Mouse (Mus musculus): ENCODE data around the gene Crim1. TPM values are rescaled to one million over a fixed set of nuclear protein-coding genes. Genes with fewer than 3 reads are reported as not detected.

The Crim1 gene
- total RNA-seq, 2 experiments from 2014 or later, result 32.7 to 33.3 TPM

DNA sequence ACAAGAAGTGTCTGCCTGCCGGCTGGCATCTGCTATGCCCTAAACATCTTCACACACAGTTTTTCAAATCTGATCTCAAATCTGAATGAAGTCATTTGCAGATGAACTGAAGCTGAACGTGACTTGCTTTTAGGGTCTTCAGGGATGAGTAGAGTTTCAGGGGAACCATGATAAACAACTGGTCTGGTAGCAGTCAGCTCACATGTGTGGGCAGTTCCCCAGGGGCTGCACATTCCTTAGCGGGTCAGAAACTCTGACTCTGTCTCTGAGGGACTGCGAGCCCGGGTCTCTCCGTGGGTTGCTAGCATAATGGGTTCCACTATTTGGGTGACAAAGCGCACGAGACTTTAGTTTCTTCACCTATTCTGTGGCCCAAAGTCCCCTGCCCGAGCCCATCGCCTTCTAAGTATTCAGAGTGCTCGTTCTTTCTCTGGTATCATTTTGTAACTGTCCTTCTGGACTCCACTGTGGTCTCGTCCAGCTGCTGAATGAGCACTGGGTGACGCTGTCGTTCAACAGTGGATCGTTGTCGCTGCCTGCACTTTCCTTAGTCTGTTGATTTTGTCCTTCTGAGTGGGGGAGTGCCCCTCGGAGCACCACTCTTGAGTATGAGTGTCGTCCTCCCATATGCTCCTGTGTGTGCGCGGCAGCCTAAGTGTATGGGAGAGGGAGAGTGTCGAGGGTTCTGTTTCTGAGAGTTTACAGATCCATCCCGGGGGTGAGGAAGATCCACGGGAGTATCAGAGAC lies 164.7 kb downstream of the Crim1 start:
- DNase-seq (ENCODE audit: low spot score in 2 of 2), result no peak

DNA sequence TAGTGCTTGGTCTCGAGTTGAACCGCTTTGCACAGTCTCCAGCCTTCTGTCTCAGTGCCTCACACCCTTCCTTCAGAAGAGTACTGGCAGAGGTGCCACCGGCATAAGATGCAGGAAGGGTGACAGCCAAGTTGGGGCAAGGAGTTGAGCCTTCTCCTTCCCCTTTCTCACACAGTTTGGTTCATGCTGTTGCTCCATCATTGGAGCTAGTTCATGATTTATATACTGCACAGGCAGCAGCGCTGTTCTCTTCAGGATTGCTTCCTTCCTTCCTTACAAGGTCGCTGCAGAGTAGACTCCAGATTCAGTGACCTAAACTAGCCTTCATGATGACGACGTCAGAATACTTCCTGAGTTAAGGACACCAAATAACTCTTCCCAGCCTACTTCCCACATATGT lies 166.0 kb downstream of the Crim1 start:
- no peak for DNase-seq (ENCODE audit: low spot score in 2 of 2)

DNA sequence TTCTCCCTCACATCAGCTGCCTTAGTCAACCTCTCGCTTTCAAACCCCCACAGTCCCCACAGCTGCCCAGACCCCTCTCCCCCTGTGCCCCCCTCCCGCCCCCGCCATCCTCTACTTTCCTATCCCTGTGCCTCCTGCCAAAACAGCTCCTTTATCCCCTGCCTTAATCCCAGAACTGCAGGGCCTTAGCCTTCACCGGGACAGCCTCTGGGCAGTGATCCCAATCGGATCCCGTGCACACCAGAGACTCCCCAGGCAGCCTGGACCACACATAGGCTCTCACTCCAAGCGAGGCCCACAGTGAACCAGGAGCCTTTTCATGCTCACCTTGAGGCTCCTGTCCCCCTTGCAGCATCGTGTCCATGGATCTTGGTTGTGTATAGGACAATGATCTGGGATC lies 168.4 kb downstream of the Crim1 start:
- no peak for DNase-seq (ENCODE audit: low spot score in 2 of 2)

DNA sequence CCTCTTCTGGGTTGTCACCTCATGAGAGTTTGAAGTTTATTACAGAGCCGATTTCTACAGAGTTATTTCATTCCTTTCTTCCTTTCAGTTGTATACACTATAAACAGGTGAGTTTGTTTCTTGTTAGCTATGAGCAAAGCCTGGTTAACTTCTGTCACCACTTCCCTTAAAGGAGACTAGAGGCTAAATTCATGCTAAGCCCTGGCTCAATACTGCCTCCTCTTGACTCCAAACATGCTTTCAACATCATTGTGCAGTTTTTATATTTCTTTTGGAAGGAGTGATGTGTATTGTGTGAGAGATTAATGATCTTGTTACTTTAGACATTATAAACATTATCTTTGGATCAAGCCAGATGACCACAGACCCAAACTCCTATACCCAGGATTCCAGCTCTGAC lies 170.4 kb downstream of the Crim1 start:
- no peak for DNase-seq (ENCODE audit: low spot score in 2 of 2)

DNA sequence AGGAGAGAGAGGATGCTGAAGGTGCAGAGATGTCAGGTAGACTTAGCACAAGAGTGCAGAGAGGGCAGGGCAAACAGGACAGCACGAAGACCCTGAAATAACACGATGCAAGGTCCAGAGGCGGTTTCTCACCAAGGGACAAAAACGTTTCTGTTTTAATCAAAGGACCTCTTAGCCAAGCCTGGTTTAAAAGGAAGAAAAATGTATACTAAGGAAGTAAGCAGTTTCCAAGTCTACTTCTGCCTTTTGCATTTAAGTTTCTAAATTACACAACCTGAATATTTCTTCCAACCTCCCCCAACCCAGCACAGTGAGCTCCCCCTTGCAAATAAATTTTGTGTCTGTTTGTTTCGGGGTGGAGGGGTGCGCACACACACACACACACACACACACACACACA lies 173.1 kb downstream of the Crim1 start:
- DNase-seq (ENCODE audit: low spot score in 2 of 2), result no peak

DNA sequence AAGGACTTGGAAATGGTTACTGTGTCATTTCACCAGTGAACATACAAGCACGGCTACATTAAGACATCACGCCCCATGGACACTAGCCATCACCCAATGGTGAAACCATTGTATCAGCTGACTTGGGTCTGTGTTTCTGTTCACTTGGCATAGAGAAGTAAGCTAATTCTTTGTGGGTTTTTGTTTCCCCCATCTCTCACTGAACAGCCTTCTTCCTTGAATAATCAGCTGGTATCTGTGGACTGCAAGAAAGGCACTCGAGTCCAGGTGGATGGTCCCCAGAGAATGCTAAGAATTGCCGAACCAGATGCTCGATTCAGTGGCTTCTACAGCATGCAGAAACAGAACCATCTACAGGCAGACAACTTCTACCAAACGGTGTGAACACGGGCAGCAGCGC lies 173.8 kb downstream of the Crim1 start:
- DNase-seq (ENCODE audit: low spot score in 2 of 2), result no peak

DNA sequence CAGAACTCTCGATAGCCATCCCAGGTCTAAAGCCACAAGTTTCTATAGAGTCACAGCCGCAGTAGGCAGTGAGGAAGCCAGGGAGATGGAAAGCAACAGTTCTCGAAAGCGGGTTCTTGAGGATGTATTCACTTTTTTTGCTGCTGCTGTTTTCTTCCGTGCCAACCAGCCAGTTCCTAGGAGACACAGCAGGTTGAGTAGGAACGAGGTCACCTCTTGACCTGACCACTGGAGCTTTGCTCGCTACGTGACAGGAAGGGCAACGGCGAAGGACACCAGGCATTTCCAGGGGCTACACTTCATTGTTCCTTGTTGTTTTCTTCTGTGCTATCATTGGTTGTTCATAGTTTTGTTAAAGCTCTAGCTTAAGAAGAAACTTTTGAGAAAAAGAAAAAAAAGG lies 174.7 kb downstream of the Crim1 start:
- DNase-seq (ENCODE audit: low spot score in 2 of 2), result peak in 1 of 2 experiments; percentile 5

DNA sequence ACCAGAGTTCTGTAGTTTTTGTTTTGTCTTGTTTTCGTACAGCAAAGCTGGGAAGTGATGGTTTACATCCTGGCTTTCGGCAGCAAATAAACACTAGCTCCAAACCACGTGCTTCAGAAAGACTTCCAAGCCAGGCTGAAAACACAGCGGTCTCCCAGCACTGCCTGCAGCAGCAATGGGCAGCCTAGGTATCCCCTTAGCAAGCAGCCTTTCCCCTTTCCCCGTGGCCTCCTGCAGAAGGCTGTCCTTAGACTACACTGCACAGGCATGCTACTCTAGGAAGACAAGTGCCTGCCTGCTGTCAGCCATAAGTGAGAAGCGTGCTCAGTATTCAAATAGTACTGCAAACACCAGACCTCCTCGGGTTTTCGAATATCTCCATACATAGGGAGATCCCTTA lies 176.5 kb downstream of the Crim1 start:
- DNase-seq (ENCODE audit: low spot score in 2 of 2), result peak in 1 of 2 experiments; percentile 8

DNA sequence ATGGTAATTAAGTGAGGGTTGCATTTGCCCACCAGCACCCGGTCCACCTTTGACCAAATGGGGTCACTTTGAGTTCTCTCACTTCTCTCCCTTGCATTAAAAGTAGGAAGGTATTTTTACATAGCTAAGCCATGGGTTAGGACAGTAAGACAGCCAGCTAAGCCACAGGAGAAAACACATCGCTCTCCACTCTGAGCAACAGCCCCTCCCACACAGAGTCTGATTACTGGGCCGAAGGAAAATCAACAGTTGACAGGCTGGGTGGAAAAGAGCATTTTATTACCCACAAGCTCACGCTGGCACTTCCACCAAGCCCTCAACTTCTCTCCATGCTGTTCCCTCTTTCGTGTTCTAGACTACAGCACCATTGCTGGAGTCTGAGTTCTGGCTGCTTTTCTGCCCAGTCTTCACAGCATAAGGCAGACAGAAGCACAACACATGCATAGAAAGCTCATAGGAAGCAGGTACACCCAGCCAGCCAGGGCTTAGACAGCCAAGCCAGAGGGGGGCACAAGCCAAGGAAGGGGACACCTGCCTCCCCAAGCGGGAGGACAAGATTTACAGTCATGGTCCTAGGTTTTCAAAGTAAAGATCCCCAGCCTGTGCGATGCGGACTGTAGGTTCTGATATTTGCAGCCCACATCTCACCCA lies 179.2 kb downstream of the Crim1 start:
- peak in 1 of 2 experiments; percentile 9 for DNase-seq (ENCODE audit: low spot score in 2 of 2)

DNA sequence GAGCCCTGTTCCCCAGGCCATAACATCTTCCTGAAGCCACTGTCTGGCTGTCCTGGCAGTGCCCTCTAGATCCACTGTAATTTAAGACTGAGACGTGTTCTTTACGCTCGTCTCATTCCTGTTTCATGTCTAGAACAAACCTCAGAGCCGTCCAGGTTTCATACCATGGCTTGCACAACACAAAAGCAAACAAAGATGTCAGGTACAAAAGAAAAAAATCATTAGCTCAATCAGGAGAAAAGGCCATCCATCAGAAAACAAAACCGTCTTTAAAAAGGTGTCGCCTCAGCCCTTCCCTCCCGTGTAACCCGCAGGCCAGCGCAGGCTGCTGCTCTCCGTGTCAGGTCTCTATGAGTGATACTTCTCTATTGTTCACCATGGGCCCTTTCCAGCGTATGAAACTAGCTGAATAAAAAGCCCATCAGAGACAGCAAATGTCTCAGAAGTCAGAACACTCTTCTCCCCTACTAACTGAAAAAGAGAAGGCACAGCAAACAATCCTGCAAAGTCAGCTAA lies 179.7 kb downstream of the Crim1 start:
- DNase-seq (ENCODE audit: low spot score in 2 of 2), result peak in 1 of 2 experiments; percentile 9

DNA sequence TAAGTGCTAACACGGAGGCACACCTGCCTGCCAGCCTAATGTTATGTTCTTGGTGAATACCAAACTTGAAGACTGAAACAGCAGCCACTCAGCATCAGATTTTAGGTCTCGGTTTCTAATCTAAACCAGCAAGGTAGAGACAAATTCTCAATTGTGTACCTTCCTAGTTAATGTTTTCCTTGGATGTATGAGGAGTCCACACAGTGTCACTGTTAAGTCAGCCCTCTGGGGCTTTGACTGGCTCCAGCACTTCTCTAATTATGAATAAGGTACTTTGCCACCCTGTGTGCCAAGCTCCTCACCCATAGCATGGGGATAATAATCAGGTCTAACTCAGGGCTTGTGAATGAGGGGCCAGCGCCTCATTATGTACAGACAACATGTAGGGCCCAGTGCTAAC lies 182.3 kb downstream of the Crim1 start:
- DNase-seq (ENCODE audit: low spot score in 2 of 2), result peak in 1 of 2 experiments; percentile 3

DNA sequence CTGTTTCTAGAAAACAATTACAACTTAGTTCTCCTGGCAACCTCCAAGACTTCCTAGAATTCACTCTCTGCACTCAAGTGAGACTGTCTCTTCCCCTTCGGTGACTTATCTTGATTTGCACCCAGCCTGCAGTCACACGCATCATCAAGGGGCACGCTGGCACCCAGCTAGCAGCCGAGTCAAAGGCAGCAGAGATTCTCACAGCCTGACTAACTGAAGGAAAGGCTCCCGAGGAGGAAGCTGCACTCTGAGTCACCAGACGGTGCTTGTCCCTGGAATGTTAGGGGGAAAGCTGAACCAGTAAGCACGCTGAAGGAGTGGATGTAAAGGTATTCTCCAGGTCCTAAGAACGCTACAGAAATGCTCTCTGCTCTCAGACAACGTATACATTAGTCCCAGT lies 187.6 kb downstream of the Crim1 start:
- peak in 1 of 2 experiments; percentile 16 for DNase-seq (ENCODE audit: low spot score in 2 of 2)

DNA sequence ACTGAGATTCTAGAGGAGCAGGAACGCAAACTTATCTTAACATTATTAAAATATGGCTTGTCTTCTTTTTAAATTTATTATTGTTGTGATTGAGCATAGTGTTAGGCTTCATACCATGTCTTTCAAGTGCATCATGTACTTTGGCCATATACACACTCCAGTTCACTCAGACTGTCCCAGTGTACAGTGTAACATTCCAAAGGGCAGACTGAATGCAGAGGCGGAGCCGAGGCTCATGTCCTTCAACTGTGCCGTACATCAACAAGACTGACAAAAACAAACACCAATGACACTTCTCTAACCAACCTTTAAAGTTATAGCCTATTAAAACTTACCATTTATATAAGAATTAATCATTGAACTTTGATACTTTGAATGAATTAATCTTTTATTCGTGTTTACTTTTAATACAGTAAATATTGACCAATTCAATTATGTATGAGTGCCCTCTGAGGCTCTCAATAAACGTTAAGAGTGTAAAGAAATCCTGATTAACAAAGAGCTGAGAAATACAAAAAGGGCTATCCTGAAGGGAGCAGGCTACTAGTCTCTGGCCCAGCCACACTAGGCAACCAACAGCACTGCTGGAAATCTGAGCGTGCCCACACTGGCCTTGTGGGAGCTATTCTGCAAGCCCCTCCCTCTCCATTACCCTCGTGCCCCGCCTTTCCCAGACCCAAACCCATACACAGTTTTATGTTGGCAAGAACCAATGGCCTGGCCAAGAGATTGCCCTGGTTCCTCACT lies 188.2 kb downstream of the Crim1 start:
- peak in 1 of 2 experiments; percentile 14 for DNase-seq (ENCODE audit: low spot score in 2 of 2)

DNA sequence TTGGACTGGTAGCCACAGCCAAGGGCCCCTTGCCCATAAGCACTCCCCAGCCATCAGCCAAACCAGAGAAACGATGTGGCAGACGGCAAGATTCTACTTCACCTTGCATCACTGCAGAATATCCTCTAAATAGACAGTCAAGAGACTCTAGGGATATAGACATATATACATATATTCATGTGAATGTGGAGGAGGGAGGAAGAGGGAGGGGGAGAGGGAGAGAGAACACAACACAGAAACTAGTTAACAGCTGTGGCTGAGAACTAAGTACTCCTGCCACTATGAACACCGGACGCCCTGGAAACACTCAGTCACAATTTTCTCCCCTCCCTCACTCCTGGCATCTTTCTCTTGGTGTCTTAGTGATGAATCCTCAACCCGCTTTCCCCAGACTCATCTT lies 189.5 kb downstream of the Crim1 start:
- no peak for DNase-seq (ENCODE audit: low spot score in 2 of 2)

DNA sequence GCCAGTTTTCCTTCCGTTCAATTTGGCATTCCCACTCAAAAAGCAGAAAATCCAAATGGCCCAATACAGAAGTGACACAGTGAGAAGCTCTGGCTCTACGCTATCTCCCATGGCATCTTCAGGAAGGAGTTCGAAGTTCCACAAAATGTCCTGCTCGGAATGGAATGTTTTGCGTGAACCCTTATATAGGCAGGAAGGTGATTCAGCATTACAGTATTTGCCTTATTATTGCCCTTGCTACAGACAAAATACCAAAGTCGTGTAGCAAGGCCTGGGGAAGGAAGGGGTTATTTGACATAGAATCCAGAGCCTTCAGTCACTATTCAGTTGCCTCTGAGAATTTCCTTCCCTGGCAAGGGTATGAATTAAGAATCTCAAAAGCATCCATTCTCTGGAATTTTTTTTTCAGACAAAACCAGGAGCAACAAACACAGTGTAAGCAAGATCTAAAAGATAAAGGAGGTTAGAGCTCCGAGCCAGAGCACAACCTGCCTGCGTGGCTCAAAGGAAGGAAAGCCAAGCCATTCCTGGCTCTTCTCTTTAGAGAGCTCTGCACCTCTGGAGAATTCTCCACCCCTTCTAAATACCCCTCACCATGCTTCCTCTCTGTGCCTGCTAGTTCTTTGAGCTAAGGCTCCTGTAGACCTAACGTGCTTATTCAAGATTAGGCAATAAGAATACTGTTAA lies 192.5 kb downstream of the Crim1 start:
- DNase-seq (ENCODE audit: low spot score in 2 of 2), result peak in 1 of 2 experiments; percentile 11

DNA sequence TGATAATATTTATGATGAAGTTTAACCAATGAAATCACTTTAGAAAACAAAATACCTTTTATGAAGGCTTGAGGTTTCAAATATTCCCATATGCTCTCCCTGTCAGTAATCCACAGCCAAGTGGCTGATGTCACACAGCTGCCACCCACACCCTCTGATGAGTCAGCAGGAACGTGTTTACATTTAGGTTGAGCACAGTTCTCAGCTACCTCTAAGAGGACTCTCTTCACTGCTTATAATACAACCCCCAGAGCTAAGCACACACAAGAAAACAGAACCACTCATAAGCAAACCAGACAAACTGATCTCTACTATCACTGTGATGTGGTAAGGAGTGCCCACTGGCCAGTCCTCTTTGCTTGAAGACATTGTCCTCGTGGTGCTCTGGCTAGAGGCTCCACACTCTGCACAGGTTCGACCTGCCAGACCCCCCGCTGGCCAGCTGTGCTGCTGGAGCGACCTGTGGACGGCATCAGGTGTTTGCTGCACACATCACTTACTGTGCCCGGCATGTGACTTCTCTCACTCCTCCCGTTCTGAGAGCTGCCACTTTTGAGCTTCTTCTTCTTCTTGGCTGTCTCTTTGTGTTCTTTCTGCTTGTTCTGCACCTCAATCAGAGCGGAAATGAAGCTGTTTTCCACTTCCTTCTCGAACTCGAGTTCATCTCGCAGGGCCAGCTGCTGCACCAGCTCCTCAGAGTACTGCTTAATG lies 200.2 kb downstream of the Crim1 start:
- no peak for DNase-seq (ENCODE audit: low spot score in 2 of 2)

DNA sequence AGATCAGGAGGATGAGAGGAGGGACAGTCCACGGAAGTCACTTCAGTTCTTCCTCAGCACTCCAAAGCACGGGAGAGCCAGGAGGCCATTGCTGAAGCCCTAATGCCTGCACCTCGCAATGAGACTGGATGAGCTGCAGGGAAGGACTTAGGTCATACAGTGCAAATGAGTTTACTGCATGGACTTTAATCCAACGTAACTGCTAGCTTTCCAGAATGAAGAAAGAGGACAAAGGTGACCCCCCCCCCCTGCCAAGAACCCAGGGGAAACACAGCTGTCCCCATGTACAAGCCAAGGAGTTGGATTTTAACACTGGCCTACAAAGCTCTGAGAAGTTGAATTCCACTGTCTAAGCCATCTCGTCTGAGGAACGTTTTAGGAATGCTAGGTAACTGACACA lies 201.3 kb downstream of the Crim1 start:
- no peak for DNase-seq (ENCODE audit: low spot score in 2 of 2)

DNA sequence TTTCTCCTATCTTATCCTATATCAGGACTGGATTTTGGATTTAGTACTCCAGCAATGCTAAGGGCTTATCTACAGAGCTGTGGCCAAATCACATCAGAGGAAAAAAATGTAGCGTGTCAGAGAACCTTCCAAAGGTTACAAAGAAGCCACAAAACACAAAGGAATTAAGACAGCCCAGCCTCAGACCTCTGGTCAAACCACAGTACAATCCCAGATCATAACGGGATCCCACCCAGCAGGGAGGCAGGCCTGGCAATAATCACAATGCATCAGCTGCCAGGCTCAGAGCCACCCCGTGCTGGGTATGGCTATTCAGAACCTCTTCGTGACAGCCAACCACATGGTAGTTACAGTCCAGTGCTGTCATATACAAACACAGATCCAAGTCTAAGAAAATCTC lies 201.7 kb downstream of the Crim1 start:
- DNase-seq (ENCODE audit: low spot score in 2 of 2), result no peak

DNA sequence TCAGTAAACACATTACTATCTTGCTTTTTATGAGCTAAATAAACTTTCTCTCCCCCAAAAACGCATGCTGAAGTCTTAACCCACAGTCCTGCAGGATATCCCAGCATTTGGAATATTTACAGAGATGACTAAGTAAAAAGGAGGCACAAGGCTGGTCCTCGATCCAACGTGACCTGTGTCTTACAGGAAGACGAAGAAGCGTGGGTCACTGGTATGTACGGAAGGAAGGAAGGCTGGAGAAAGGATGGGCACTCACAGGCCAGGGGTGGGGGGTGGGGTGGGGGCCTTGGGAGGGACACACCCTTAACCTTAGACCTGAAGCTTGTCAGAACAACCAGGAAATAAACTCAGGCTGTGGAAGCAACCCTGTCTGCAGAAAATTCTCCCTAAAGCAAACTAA lies 202.1 kb downstream of the Crim1 start:
- DNase-seq (ENCODE audit: low spot score in 2 of 2), result no peak

DNA sequence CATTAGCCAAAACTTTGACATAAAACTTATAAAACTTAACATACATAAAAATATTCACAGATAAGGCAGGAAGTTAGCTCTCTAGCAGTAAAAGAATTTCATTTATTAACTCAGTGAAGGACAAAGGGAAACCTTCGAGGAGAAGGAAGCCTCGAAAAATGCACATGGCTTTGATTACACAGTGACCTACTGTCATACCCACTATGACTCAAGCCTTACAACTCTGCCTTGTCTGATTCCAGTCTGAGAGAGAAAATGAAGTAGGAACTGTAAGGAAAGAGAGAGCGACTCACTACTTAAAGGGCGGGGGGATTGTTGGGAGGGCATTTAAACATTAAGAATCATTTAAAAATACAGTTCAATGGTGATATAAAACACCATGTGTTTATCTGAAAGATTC lies 203.2 kb downstream of the Crim1 start:
- DNase-seq (ENCODE audit: low spot score in 2 of 2), result no peak

DNA sequence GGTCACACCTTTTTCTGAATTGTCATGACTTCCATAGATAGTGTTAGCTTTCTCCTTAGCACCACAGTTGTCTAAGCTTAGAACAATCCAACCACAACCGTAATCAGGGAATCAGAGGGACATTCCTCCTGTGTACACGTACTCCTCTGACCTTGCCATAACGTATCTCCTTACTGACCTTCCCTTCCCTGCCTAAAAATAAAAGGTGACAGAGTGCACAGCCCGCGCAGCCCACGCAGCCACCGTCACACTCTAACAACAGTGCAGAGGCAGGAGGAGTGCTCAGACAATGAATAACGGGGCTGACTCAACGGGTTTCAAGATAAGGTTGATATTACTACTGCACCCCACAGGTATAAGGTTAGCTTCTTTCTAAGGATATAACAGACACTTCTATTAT lies 203.8 kb downstream of the Crim1 start:
- DNase-seq (ENCODE audit: low spot score in 2 of 2), result no peak

Data from adrenal gland, adult 18-20 months (tissue).